Mouse (Mus musculus) spleen, adult 12 weeks (tissue): ENCODE measurements around the gene Ccdc13.

Experiments used
- DNase-seq: peaks from one replicate; pipeline ENCODE4 v3.0.0; 2022; ENCODE audit warnings: low spot score

The Ccdc13 gene

DNA sequence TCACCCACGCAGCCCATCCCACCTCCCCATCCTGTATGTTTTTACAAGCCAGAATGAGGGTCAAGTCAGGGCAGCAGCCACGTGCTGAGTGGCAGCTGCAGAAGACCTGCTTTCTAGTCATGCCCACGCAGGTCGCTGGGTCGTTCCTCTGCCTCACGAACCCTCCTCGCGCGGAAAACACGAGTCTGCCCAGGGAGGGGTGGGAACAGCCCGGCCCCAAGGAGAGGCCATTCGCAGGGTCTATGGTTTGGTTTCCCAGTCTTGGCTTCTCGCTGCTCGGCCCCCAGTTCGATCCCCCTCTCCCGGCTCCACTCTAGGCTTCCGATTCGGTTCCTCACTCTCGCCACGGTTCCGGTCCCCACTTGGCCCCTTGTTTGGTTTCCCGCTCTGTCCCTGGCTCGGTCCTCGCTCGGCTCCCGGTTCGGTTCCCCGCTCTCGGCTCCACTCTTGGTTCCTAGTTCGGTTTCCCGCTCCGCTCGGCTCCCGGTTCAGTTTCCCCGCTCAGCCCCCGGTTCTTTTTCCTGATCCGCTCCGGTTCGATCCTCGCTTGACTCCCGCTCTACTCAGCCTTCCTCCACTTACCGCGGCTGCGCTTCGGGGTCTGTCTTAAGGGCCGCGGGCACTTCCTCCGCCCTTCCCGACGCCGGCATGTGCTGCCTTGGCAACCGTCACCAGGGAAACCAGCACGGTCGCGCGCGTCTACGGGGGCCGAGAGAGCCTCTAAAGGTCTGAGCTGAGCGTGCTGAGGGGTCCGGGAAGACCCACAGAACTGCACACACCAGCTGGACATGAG is at the start of gene Ccdc13:
Gene Ccdc13 (minus strand): TSS at position 633 of the 793 bp plus-strand sequence.
- DNase-seq, result no peak

DNA sequence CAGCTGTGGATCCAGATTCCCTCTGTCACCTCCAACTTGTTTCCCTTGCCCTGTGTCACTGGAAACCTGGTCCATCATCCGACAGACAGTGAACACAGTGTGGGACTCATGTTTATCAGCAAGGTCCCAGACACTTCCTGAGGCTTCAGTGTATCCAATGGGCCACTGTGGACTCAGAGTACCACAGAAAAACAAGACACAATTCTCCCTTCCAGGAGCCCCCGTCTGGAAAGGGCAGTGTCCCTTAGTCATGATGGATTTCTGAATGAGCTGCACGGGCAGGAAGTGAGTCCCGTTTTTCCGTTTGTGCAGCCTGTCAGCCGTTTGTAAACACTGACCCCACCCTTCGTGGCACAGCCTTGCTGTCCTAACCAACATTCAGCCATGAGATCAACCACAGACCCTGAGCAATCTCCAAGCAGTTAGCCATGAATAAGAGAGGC is 42.8 kb upstream of the Ccdc13 start:
- no peak for DNase-seq

DNA sequence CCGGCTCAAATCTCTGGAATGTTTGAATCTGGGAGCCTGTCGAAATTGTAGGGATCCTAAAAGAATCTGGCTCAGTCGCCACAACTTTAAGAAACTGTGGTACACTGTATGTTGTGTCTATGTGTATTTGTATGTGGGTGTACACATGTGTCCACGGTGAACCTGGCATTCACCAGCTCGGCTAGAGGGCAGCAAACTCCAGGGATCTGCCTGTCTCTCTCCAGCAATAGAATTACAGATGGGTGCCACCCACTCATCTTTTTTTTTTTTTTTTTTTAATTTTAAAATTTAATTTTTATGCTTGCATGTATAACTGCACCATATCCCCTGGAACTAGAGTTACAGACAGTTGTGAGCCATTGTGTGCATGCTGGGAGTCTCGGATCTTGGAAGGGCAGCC is 42.0 kb upstream of the Ccdc13 start:
- DNase-seq, result no peak

DNA sequence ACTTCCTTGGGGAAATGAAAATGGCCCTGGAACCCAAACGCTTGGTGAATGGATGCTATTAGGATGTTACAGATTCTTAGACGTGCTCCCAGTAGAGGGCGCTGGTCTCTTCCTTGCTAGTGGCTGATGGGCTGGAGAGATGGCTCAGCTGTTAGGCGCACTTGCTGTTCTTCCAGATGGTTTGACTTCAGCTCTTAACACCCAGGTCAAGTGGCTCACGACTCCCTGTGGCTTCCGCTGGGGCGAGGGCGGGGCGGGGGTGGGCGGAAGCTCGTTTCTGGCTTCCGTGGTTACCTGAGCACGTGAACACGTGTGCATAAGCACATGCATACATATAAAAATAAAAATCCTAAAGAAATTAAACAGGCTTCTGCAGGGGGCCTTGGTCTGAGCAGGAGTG is 41.6 kb upstream of the Ccdc13 start:
- peak; percentile 17 for DNase-seq

DNA sequence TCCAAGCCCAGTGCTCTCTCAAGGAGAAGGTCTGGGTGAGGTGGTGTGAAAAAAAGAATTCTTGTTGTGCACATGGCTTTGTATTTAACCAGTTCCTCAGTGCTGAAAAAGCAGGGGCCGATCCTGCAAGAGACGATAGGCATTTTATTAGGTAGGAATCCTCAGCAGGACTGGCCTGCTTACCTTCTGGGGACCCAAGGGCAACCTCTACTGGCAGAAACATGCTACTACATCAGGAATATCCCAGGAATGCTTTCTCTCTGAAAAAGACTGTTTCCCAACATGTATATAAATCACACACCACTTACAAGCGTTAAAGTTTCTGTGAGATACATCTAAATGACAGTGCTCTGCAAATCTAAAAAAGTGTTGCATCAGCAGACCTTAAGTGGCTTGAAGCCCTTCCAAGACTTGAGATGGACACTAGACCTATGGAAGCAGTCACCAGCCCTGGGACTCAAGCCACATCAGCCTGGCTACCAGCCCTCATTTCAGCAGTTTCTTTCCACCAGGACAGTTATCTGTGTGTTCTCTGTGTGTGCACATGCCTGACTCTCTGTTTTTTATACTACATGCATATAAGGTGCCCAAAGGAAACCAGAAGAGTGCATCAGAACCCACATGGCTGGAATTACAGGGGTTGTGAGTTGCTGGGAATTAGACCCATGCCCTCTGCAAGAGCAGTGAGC is 37.9 kb upstream of the Ccdc13 start:
- no peak for DNase-seq

DNA sequence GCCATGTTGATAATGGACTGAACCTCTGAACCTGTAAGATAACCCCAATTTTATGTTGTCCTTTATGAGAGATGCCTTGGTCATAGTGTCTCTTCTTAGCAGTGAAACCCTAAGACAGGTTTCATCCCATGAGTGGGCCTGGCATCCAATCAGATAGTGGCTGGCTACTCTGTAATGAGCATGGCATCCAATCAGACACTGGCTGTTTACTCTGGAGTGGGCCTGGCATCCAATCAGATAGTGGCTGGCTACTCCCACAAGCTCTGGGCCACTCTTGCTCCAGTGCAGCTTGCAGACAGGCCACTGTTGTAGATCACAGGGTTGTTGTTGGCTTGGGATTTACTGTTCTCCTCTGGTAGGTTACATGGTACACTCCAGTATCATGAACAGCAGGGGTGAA is 34.3 kb upstream of the Ccdc13 start:
- DNase-seq, result no peak

DNA sequence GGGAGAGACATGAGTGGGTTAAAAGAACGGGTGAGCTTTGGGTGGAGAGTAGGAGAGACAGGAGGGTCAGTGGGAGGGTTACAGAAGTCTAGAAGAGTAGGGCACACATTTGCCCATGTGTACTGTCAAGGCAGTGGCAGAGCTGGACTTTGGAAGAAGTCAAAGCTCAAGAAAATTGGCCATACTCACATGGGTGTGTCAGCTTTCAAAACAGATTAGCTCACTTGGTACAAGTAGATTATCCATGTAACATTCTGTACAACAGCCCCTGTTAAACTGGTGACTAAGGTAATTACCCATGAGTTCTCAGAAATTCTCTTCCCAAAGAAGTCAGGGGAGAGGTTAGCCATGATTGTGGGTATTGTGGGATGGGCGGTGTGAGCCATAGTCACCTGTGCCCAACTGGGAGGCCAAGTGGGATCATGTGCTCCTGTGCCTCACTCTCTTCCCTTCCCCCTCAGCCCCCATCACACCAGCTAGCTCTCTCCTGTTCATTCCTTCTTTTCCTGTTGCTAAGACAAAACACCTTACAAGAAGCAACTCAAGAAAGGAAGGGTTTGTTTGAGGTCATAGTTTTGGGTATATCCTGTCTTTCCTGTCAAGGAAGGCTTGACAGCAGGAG is 32.9 kb upstream of the Ccdc13 start:
- no peak for DNase-seq

DNA sequence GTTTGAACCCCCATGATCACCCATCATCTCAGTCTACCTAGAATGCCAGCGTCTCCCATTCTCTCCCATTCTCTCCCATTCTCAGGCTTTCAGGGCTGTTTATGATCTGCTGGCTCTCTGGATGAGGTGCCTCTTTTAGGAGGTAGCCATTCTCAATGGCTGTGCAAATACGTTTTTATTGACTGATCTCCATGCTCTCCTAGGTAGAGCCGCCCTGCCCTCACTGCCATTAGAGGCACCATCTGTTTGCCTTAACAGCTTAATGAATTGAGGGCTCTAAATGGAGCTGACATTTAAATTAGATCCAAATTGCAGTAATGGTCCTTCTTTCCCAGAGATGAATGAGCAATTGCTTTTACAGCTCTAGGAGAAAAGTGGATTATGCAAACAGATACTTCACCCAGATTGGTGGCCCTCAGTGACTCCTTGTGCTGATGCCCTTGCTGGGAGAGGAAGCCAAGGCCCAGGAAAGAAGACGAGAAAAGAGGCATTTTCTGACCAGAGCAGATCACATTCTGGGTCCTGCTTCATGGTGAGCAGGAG is 30.8 kb upstream of the Ccdc13 start:
- no peak for DNase-seq

DNA sequence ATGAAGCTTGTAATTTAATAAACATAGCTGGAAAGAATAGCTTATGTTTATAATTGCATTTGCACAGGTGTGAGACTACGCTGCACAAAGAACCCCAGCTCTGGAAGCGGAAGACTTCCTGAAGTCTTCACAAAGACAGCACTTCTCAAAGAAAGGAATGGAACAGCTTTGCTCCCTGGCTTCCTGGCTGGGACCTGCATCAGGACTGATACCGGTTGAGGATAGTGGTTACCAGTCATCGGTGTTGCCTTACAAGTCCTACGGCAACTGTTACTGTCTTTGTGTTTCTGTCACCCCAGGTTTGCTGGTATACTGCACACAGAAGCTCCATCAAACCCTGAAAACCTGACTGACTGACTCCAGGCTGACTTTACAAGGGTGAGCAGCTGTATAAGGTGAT is 30.2 kb upstream of the Ccdc13 start:
- DNase-seq, result no peak

DNA sequence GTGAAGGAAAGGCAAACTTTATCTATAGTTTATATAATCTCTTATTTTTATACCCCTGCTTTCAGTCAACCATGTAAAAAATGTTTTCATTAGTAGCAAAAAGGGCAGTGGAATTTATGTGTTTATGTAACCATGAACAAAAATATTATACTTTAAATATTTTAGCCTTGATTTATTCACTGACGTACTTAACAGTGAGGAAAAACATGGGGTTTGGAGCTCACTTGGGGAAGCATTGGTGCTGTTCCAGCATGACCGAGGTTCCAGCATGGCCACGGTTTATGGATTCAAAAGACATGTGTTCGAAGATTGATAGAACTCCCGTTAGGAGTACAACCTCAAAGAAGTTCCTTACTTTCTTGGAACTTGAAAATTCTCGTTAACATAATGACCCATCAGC is 29.0 kb upstream of the Ccdc13 start:
- no peak for DNase-seq

DNA sequence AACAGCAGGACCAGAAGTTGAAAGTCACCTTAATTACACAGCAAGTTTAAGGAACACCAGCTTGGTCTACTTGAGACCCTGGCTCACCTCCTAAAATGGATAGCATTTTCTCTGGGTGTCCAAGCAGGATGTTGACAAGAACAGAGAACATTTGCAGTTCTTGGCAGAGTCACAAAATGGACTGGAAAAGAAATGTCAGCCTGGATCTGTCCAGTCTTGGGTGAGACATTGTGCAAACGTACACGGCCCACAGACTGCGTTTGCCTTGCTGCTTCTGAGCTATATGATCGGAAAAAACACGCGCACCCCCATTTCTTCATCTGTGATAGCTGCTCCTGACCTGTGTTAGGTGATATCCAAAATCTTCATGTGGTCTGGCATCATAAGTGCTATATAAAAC is 28.4 kb upstream of the Ccdc13 start:
- DNase-seq, result no peak

DNA sequence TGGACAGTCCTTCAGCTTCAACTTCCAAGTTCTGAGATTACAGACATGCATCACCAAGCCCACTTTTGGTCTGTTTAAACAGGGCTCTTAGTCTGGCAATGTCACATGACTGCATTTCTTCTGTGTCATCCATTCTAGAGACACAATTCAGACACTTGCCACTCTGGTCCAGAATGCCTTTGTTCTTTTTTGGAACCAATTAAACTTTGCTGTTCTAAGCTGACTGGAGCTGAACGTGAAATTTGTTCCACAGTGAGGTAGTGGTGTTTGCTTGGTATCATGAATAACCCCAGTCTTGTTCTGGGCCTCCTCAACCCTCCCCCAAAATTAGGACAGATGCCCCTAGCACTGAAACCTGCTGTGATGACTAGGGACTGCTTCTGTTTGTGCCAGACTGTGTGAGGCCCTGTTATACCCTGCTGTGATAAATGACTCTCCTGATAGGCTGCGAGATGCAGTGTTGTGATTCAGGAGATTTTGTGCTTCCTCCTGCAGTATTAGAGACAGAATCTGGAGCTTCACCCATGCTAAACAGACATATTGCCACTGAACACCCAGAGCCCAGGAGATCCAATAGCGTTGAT is 26.3 kb upstream of the Ccdc13 start:
- no peak for DNase-seq

DNA sequence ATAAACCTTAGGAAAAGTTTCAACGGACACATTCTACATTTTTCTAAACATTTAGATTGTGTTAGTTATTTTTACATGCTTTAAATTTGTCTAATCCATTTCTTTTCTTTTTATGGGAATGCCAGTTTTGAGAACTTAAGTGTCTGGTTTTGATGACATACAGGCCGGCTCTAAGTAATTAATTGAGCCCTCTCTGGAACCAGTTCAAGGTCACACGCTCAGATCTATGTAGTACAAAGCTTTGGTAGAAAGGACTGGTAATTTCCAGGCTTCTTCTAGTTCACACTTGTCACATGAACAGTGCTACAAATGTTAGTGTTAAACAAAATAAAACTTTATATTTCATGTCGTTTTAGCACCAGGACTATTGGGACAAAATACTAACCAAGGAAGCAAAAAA is 25.6 kb upstream of the Ccdc13 start:
- DNase-seq, result no peak

DNA sequence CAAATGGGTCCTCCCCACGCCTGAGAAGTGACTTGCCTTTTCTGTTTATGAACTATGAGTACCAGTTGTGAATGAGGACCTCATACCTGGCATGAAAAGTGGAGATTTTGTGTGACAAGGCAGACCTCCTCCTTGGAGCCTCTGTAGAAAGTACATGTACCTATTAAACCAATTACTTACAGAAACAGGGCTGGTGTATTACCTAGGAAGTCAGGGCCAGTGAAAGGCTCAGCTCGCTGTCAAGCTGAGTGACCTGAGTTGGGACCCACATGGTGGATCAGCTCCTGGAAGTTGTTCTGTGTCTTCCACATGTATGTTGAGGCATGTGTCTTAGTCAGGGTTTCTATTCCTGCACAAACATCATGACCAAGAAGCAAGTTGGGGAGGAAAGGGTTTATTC is 21.7 kb upstream of the Ccdc13 start:
- DNase-seq, result no peak

DNA sequence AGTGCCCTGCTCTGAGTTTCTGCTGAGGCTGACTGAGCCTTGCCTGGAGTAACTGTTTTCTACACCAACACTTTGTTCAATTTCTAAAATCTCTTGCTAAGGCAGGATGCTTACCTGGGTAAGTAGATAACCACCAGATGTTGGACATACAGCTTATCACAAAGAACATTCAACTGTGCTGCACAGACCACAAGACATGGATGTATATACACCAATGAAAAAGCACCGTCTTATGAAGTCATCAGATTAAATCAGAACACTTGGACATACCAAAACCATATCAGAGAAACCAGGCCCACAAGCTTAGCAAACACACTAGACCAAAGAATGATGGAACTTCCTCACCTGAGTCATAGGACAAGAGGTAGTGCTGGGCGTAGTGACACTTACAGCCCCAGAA is 20.1 kb upstream of the Ccdc13 start:
- no peak for DNase-seq

DNA sequence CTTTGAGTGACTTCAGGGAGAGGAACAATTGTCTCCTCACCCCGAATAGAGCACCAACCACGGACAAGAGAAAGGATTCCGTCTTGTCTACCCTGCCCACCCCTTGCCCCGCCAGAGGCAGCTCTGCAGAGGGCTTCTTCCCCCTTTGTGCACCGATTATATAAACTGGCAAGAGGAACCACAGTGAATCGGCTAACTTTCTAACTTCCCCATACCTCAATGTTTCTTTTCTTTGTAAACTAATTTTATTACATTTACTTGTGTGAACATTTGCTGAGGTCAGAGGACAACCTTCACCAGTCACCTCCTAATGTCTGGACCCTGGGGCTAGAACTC is 18.9 kb upstream of the Ccdc13 start, which contains the start of gene Higd1a:
Gene Higd1a (minus strand): TSS at position 210 of the 336 bp plus-strand sequence.
- no peak for DNase-seq

DNA sequence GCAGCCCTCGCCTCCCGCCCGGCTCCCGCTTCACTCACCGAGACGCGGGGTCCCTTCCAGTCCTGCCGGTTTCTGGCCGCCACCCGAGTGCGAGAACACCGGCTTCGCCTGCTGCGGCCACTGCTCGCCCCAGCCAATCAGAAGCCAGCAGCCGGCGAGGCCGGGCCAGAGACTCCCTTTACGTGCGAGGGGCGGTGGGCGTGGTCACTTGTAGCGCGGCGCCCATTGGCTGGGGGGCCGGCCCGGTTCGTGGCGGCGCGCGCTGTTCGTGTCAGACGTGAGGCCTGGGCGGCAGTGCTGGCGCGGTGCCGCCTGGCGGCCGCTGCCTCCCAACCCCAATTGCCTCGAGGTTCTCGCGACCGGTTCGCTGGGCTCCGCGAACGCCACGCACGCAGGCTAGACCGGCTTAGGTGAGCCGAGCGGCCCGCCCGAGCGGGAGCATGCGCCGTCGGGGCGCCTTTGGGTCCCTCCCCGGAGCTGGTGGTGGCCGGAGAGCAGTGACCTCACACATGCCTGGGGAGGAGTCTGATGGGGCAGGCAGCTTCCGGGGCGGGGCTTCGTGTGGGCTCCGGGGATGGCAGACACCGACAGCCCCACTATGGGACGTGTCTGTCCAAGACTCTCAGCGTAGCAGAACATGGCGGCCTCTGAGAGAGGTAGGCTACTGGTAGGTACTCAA is 18.4 kb upstream of the Ccdc13 start:
- peak; percentile 98 for DNase-seq

DNA sequence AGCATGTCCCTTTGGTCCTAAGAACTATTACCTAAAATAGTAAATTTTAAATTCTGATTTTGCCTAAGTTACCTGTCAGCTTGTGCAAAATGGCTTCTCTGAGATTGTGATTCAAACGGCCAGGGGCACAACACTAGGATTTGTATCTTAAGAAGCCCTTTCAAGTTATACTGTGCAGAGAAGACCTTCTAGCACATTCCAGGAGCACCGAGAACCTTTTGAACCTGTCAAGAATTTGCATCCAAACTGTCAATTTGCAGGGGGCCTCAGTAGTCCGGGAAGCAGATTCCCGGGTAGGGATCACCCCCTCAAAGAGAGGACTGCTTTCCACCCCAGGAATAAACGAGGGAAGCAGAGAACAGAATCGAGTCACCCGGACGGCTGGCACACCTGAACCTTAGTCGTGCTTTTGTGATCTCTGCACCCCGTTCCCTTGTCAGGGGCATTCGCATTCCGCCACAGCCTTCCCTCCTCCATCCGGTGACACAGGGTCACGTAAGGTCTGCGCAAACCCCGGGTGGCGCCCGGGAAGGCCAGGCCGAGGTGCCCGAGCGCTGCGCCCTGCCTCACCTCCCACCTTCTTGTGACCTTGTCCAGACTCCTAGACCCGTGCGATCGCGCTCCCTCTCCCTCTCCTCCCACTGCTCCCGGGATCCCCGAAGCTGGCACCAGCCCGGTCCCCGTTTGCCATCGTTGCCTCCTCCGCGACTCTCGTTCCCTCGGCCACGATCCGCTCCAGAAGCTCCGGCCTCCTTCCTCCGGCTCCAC is 17.6 kb upstream of the Ccdc13 start:
- no peak for DNase-seq

DNA sequence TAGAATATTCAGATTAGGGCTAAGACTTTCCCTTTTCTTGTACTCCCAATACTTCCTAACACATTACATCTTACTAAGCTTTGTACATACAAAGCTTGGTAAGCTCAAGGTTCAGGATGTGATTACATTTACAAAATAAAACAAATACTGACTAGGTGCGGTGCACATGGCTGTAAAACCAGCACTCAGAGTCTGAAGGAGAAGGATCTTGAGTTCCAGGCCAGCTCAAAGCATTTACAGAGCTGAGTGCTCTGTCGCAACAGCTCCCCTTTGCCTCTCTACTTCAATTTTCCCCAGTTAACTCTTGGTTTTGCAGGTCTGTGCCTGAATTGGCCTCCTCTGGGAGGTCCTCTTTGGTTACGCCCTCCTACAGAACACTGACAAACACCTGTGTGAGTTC is 15.0 kb upstream of the Ccdc13 start:
- DNase-seq, result no peak

DNA sequence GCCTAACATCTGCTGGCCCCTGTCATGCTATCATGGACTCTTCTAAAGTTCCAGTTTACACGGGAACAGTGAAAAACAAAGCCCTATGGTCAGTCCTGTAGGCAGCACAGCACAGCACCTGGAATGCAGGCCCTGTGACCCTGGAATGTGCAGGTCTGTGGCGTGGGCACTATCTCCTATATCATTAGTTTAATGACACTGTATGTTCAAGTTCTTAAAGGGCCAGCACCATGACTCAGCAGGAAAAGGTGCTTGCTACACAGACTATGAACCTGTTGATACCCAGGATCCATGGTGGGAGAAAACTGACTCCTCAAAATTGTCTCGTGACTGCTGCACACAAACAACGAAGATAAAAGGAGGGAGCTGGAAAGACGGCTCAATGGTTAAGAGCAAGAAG is 8.6 kb upstream of the Ccdc13 start:
- DNase-seq, result no peak

DNA sequence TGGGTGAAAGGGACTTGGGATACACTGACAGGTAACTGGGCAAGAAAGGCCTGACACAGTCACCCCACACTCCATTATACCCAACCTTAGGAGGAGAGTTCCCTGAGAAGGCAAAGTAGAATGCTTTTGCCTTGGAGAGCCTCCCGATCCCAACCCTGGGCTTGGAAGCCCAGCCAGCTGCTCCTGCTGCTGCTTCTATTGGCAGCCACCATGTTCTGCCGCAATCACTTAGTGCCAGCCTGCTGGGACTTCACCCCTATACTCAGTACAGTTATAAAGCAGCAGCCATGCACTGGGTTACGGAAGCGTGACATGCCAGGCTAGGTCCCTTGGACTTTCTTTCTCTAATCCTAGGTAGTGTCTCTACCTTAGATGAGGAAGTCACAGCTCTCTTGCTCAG is 7.9 kb upstream of the Ccdc13 start:
- no peak for DNase-seq
